Mouse (Mus musculus): ENCODE results near the gene Nfkbil1. TPM values are rescaled to one million over a fixed set of nuclear protein-coding genes. Genes with fewer than 3 reads are reported as not detected.
A peak's percentile ranks its signal among the peaks of the same experiment; 100 is the strongest.

Nfkbil1 gene
- polyA plus RNA-seq, 1 experiment from 2014 or later: 9.8 TPM

DNA sequence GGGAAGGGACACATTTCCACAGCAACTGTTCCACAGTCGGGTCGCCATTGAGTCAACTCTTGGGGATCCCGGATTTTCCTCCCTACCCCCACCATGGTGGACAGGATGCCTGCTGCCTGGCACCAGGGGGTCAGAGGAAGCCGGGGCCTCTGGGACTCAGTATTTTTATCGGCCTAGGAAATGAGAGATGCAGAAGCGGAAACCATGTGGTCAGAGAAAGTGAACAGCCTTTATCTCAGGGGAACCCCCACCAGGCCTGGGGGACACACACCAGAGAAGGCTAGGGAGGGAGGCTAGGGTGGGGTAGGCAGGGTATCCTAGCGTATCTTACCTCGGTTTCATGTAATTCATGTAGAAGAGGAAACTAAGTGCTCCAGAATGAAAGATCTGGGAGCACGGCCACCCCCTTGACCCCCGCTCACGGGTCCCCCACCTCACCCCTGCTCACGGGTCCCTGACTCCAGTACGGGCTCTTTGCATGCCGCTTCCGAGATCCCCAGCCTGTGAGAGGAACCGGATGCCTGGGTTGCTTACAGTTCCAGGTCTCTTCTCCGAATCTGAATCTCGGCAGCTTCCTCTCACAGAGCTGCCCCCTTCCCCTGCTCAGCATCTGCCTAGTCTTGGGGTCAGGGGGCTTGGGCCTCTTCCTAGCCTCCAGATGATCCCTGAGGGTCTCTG lies 16.9 kb downstream of the Nfkbil1 start:
- 59% methylated on average over 18 of the region's 18 CpGs for WGBS
- Histone ChIP-seq H3K4me1 (replicated peaks) (peaks cover 21% of the 10 kb centered on the region), H3K36me3 (peaks cover 25% of the 10 kb centered on the region), H3K27me3 (replicated peaks) (0 out of 2 replicates have a peak, but pooled peaks cover 3% of the 10 kb centered on the region), H3K4me2 (no peak overlapping the region), H3K9me3 (replicated peaks) (no peaks in the 10 kb centered on the region), H3K27ac (ENCODE audit: poor library complexity, severe bottlenecking) (peak overlapping the region; percentile 69), H3K9ac (no peak overlapping the region), H3K4me3 (no peak overlapping the region)
- peak; percentile 68 for ATAC-seq (ENCODE audit: insufficient number of reproducible peaks, low FRiP score)

DNA sequence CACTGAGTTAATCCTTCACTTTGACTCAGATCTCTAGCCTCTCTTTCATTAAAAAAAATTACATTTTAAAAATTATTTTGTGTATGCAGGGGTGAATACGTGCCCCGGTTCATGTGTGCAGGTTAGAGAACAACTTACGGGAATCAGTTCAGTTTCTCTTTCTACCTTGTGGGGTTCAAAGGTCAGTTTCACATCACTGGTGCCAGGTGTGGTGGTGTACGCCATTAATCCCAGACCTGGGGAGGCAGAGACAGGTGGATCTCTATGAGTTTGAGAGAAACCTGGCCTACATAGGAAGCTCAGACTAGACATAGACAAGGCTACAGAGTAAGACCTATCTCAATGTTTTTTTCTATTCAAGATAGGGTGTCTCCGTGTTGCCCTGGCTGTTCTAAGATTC lies 22.5 kb downstream of the Nfkbil1 start:
- H3K27me3 ChIP-seq (replicated peaks): 0 out of 2 replicates have a peak, but pooled peaks cover 7% of the 10 kb centered on the region
- no peaks in the 10 kb centered on the region for H3K36me3 ChIP-seq
- no peak overlapping the region for H3K4me2 ChIP-seq
- no peak overlapping the region for H3K27ac ChIP-seq (ENCODE audit: poor library complexity, severe bottlenecking)
- H3K9ac ChIP-seq: no peak overlapping the region
- H3K4me1 ChIP-seq (replicated peaks): no peaks in the 10 kb centered on the region
- 90% methylated on average over 5 of the region's 5 CpGs for WGBS
- no peak overlapping the region for H3K4me3 ChIP-seq
- H3K9me3 ChIP-seq (replicated peaks): no peaks in the 10 kb centered on the region
- ATAC-seq (ENCODE audit: insufficient number of reproducible peaks, low FRiP score): no peak

DNA sequence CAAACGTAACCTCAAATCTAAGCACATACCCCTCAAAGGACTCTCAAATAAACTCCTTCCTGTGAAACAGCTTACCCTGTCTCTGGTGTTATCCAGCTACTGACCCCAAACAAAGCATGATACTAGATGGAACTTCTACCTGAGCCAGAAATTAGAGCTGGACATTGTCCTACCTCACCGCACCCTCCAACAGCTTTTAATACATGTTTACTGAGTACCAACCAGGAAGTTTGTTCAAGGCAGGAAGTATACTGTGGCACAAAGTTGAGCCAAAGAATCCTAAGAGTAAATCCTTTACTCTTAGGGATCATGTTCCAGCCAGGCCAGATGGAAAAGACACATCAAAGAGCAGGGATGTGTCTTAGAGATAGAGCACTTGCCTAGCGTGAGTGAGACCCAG lies 25.0 kb downstream of the Nfkbil1 start:
- H3K36me3 ChIP-seq: no peaks in the 10 kb centered on the region
- H3K9ac ChIP-seq: no peak overlapping the region
- H3K27me3 ChIP-seq (replicated peaks): peaks cover 7% of the 10 kb centered on the region; the same call in 1 of the 2 replicates
- 67% methylated on average over 3 of the region's 3 CpGs for WGBS
- no peak overlapping the region for H3K4me2 ChIP-seq
- H3K4me1 ChIP-seq (replicated peaks): no peaks in the 10 kb centered on the region
- no peak for ATAC-seq (ENCODE audit: insufficient number of reproducible peaks, low FRiP score)
- no peak overlapping the region for H3K4me3 ChIP-seq
- H3K27ac ChIP-seq (ENCODE audit: poor library complexity, severe bottlenecking): no peak overlapping the region
- no peaks in the 10 kb centered on the region for H3K9me3 ChIP-seq (replicated peaks)

DNA sequence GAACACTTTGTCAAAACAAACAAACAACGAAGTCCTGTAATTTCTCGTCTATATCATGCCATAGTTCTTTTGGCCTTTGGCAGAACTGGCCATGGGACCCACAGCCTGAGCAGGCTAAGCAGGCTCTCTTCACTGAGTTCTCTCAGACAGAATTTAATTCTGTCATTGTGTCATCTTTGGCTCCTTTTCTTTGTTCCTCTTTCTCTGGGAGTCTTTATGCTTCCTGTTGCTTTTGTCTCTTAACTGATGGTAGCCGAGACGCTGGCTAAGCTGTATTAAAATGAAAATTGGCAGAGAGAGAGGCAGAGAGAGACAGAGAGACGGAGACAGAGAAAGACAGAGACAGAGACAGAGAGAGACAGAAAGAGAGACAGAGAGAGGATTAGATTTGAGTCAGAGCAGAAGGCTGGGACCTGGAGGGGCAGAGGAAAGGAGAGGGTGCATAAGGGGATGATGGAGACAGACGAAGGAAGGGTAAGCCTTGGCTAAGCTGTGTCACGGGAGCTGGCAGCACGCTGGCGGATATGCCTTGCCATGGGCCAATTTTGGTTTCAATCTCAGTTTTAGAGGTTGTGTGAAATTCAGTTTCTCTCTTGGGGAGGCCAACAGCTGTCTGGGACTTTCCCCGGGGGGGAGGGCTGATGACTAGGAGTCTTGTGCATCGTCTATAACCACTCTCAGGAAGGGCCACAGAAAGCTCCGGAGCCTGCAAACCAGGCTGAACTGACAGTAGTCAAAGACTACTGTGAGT lies 25.6 kb downstream of the Nfkbil1 start:
- Histone ChIP-seq H3K9me3 (replicated peaks) (no peaks in the 10 kb centered on the region), H3K9ac (no peak overlapping the region), H3K36me3 (no peaks in the 10 kb centered on the region), H3K27me3 (replicated peaks) (peaks cover 13% of the 10 kb centered on the region), H3K4me2 (no peak overlapping the region), H3K27ac (ENCODE audit: poor library complexity, severe bottlenecking) (no peak overlapping the region), H3K4me1 (replicated peaks) (0 out of 2 replicates have a peak, but pooled peaks cover 2% of the 10 kb centered on the region), H3K4me3 (no peak overlapping the region)
- ATAC-seq (ENCODE audit: insufficient number of reproducible peaks, low FRiP score): no peak
- WGBS: 76% methylated on average over 12 of the region's 12 CpGs

DNA sequence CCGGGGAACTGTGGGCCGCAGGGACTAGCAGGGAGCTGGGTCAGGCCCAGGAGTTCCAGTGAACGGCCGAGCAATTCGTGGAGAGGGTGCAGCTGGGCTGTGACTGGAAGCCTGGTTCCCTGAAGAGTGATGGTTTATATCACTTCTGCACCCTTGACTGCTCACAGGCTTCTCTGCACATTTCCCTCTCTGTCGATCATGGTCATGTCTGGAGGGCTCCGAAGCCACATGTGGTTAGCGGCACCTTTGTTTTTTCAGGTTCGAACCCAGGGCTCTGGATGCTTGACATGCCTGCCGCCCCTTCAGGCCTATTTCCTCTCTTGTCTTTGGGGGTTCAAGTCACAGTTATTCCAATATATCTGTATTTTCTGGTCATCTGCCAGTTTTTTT lies 30.2 kb downstream of the Nfkbil1 start:
- whole genome bisulfite sequencing: 46% methylated on average over 10 of the region's 10 CpGs
- Histone ChIP-seq H3K4me1 (replicated peaks) (0 out of 2 replicates have a peak, but pooled peaks cover 6% of the 10 kb centered on the region), H3K4me2 (peak overlapping the region; percentile 9; the same call in 1 of the 2 replicates), H3K9me3 (replicated peaks) (no peaks in the 10 kb centered on the region), H3K9ac (peak overlapping the region; percentile 13; the same call in 1 of the 2 replicates), H3K27ac (ENCODE audit: poor library complexity, severe bottlenecking) (no peak overlapping the region), H3K27me3 (replicated peaks) (peaks cover 55% of the 10 kb centered on the region), H3K36me3 (no peaks in the 10 kb centered on the region), H3K4me3 (no peak overlapping the region)
- ATAC-seq (ENCODE audit: insufficient number of reproducible peaks, low FRiP score): no peak

DNA sequence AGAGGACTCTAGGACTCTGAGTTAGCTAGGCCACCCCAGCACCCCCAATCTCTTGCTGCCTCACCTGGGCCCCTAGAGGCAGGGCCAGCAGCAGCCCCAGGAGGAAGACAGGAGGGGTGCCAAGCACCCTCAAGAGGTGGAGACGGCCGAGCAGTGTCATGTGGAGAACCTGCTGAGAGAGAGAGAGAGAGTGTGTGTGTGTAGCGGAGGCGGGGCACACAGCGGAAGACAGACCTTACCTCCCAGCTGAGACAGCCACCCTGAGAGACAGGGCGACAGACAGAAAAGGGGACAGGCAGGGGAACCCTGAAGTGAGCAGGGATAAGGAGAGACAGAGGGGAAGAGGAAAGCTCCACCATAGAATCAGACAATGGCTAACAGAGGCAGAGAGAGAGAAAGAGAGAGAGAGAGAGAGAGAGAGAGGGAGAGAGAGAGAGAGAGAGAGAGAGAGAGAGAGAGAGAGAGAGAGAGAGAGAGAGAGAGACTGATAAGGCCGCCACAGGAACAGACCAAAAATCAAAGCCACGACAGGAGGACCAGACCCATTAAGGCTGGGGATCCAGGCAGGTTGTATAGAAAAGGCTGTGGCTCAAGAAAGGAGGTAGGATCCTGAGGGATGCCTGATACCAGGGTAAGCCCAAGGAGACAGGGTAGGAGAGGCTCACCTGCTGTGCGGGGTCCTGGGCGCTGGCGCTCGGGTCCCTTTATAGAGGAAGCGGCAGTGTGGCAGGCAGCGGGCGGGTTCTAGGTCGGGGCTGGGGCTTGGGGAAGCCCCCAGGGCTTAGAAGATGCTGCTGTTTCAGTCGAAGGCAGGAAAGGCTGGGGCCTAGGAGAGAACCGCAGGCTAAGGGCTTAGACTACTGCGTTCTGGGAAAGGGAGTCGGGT lies 30.9 kb downstream of the Nfkbil1 start, which contains the start of gene Lta:
Gene Lta, minus strand, starts transcription at position 858 of the 886 bp plus-strand sequence.
- no peaks in the 10 kb centered on the region for H3K9me3 ChIP-seq (replicated peaks)
- no peak within 1 kb of the TSS for H3K4me3 ChIP-seq
- peak within 1 kb of the TSS; percentile 9; the same call in 1 of the 2 replicates for H3K4me2 ChIP-seq
- WGBS: 21% methylated on average over 20 of the region's 20 CpGs
- peak within 1 kb of the TSS; percentile 13; the same call in 1 of the 2 replicates for H3K9ac ChIP-seq
- 0 out of 2 replicates have a peak, but pooled peaks cover 6% of the 10 kb centered on the region for H3K4me1 ChIP-seq (replicated peaks)
- no peak for ATAC-seq (ENCODE audit: insufficient number of reproducible peaks, low FRiP score)
- peaks cover 57% of the 10 kb centered on the region for H3K27me3 ChIP-seq (replicated peaks)
- no peak within 1 kb of the TSS for H3K27ac ChIP-seq (ENCODE audit: poor library complexity, severe bottlenecking)
- H3K36me3 ChIP-seq: no peaks in the 10 kb centered on the region

DNA sequence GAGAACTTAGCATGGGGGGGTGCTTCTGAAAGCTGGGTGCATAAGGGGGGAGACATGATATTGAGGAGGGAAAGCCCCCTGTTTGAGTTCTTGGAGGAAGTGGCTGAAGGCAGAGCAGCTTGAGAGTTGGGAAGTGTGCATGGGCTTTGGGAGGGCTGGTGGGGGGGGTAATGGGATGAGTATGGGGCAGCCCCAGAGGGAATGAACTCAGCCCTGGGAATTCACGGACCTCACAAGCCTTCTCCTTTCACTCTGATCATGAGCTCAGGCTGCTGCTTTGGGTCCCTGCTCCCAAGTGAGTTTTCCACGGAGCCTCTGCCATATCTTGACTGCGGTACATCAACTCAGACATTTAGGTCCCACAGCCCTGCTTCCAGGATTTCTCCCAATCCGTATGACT lies 33.1 kb downstream of the Nfkbil1 start:
- H3K36me3 ChIP-seq: no peaks in the 10 kb centered on the region
- H3K4me1 ChIP-seq (replicated peaks): 0 out of 2 replicates have a peak, but pooled peaks cover 6% of the 10 kb centered on the region
- H3K9me3 ChIP-seq (replicated peaks): no peaks in the 10 kb centered on the region
- no peak overlapping the region for H3K27ac ChIP-seq (ENCODE audit: poor library complexity, severe bottlenecking)
- no peak overlapping the region for H3K4me2 ChIP-seq
- WGBS: 59% methylated on average over 4 of the region's 4 CpGs
- no peak overlapping the region for H3K9ac ChIP-seq
- no peak overlapping the region for H3K4me3 ChIP-seq
- H3K27me3 ChIP-seq (replicated peaks): peaks cover 64% of the 10 kb centered on the region
- ATAC-seq (ENCODE audit: insufficient number of reproducible peaks, low FRiP score): no peak

DNA sequence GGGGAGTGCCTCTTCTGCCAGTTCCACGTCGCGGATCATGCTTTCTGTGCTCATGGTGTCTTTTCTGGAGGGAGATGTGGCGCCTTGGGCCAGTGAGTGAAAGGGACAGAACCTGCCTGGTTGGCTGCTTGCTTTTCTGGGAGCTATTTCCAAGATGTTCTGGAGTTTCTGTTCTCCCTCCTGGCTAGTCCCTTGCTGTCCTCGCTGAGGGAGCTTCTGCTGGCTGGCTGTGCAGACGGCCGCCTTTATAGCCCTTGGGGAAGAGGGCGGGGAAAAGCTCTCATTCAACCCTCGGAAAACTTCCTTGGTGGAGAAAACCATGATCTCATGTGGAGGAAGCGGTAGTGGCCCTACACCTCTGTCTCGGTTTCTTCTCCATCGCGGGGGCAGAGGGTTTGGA lies 33.8 kb downstream of the Nfkbil1 start, which contains the start of gene Tnf:
Gene Tnf, minus strand, starts transcription at position 221 of the 400 bp plus-strand sequence.
- 0 out of 2 replicates have a peak, but pooled peaks cover 6% of the 10 kb centered on the region for H3K4me1 ChIP-seq (replicated peaks)
- no peak for ATAC-seq (ENCODE audit: insufficient number of reproducible peaks, low FRiP score)
- WGBS: 27% methylated on average over 13 of the region's 13 CpGs
- H3K4me2 ChIP-seq: no peak within 1 kb of the TSS
- no peak within 1 kb of the TSS for H3K4me3 ChIP-seq
- no peak within 1 kb of the TSS for H3K27ac ChIP-seq (ENCODE audit: poor library complexity, severe bottlenecking)
- no peaks in the 10 kb centered on the region for H3K36me3 ChIP-seq
- peaks cover 70% of the 10 kb centered on the region for H3K27me3 ChIP-seq (replicated peaks)
- no peak within 1 kb of the TSS for H3K9ac ChIP-seq
- no peaks in the 10 kb centered on the region for H3K9me3 ChIP-seq (replicated peaks)

DNA sequence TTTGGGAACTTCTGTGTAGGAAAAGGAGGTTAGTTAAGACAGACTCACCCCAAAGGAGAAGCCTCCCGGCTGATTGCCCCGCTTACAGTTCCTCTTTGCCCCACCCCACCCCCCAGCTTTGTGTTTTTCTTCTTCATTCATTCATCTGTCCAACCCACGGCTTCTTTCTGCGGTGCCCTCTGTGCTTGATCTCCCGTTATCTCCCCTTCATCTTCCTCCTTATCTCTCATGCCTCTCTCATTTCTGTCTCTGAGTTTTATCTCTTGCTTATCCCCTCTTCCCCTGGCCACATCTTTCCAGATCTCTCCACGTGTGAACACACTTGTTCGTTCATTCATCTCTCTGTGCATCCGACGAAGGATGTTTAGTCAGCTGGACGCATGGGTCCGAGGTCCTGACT lies 34.5 kb downstream of the Nfkbil1 start:
- H3K4me2 ChIP-seq: no peak overlapping the region

DNA sequence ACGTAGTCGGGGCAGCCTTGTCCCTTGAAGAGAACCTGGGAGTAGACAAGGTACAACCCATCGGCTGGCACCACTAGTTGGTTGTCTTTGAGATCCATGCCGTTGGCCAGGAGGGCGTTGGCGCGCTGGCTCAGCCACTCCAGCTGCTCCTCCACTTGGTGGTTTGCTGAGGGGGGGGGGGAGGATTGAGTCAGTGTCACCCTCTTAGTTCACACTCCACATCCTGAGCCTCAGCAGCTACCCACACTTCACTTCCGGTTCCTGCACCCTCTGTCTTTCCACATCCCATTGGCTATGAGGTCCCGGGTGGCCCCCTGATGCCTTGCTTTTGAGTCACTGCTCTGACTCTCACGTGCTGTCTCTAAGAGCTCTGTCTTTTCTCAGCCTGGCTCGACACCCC lies 35.2 kb downstream of the Nfkbil1 start:
- Histone ChIP-seq H3K27ac (ENCODE audit: poor library complexity, severe bottlenecking) (no peak overlapping the region), H3K36me3 (no peaks in the 10 kb centered on the region), H3K9ac (no peak overlapping the region), H3K9me3 (replicated peaks) (no peaks in the 10 kb centered on the region), H3K27me3 (replicated peaks) (peaks cover 81% of the 10 kb centered on the region), H3K4me2 (no peak overlapping the region), H3K4me1 (replicated peaks) (peaks cover 16% of the 10 kb centered on the region), H3K4me3 (no peak overlapping the region)
- 68% methylated on average over 11 of the region's 11 CpGs for WGBS
- ATAC-seq (ENCODE audit: insufficient number of reproducible peaks, low FRiP score): no peak

More for the DNA sequence above, 34.5 kb downstream of the Nfkbil1 start:
- 52% methylated on average over 11 of the region's 11 CpGs for WGBS
- H3K4me3 ChIP-seq: no peak overlapping the region
- H3K36me3 ChIP-seq: no peaks in the 10 kb centered on the region
- no peak for ATAC-seq (ENCODE audit: insufficient number of reproducible peaks, low FRiP score)
- H3K4me1 ChIP-seq (replicated peaks): peaks cover 8% of the 10 kb centered on the region; the same call in 1 of the 2 replicates
- H3K27me3 ChIP-seq (replicated peaks): peaks cover 76% of the 10 kb centered on the region
- no peaks in the 10 kb centered on the region for H3K9me3 ChIP-seq (replicated peaks)
- H3K27ac ChIP-seq (ENCODE audit: poor library complexity, severe bottlenecking): no peak overlapping the region
- H3K9ac ChIP-seq: no peak overlapping the region

Measured in heart, embryonic 12.5 days (tissue).